Mouse (Mus musculus) gastrocnemius, adult 18-20 months (tissue): Measurements from ENCODE around the gene Atg10. TPM values are rescaled to one million over a fixed set of nuclear protein-coding genes. Genes with fewer than 3 reads are reported as not detected.

Experiments used
- DNase-seq: peaks from one replicate; pipeline ENCODE4 v3.0.0; 2021; ENCODE audit warnings: low spot score
- total RNA-seq, 2 experiments: library from RNA; stranded (reverse); gene quantifications; 2 replicates each; pipeline ENCODE4 v1.2.3; 2021

Atg10 gene
- total RNA-seq, 2 experiments from 2014 or later: 11.3 to 13.9 TPM

DNA sequence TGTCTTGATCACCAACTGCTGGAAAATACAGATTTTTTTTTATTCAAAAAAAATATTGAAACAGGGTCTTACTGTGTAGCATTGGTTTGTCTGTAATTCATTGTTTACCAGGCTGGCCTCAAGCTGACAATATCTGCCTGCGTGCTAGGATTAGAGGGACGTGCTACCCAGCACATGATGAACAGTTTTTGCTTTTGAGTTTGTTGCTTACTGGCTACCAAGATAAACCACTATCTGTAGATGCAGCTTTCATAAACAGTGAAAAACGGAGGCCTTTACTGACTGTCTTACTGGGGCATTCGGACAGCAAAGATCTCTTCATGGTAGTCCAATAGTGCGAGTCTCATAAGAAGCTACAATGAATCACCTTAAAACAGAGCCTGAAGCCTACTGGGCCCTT lies 333.7 kb downstream of the Atg10 start:
- DNase-seq: no peak

DNA sequence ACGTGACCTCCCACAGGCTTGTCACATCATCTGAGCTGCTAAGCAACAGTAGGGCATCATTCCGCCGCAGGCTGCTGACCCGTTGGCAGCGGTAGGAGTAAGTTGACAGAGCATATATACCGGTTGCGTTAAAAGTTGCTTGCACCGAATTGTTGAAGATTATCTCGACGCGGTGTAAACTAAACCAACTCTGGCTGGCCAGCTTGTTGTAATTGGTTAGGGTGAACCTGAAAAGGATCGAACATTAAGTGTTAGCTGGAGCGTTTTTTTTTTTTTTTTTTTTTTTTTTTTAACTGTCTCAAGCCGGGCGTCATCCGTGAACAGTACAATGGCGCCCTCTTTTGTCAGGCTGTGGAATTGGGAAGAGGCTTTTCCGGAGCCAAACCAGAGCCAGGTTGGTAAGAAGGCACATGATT lies 337.2 kb downstream of the Atg10 start:
- DNase-seq: peak; percentile 72

DNA sequence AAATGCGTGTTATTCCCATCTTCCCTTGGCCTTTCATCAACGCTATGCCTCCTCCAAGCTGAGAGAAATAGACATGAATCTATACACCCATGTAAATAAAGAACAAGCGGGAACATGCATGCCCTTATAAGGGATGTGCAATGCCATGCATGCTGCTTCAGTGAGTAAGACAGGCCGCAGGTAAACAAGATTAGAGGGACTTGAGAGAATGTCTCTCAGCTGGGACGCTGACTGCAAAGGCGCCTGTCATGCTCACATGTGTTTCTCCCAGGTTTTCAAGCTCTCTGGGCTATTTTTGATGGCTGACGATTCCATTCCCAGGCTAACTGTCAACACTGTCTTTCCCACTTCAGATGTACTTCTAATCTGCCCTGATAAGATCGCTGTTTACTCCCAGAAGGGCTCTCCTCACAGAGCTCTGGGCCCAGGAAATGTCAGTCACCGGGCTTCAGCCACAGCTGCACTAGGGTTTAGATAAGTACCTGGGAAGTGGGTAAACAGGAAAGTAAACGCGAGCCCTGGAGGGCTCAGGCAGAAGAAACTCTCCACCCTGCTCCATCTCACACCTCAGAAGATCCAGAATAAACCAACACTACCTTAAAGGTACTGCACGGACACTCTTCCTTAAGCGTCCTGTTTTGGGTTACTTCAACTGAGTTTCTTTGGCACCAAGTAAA lies 337.8 kb downstream of the Atg10 start:
- no peak for DNase-seq

Other genes with a start within 250 kb of the Atg10 start
- 10 to 100 TPM; 21.3 to 23.4 TPM for gene Ssbp2, start 236.3 kb upstream of the Atg10 start, total RNA-seq